8 mouse cellular contexts compared by ENCODE assay signal in the genomic region with DNA sequence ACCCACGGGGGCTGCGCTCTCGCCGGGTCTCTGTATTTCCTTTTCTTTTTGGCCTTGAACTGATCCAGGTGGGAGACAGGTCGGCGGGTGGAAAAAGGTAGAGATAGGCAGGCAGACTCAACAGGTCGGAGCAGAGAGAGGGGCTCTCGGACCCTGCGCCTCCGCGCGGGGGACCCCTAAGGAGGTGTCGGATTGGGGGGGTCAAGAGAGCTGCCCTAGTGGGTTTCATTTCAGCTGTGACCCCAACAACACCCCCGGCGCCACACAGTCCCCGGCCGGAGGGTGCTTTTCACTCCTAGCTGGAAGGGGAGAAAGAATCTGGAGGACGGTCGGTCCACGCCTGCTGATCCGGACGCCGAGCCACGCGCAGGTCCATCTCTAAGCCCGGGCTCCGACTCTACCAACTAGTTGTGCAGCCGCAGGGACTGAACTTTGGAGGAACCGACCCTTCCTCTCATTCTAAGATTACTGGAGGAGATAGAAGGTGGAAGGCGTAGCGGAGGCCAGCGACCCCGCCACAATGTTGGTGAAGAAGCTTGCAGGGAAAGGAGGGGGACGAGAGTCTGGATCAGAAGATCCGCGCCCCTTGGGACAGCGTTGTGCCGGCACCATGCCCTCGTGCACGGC. TPM values are rescaled to one million over a fixed set of nuclear protein-coding genes. Genes with fewer than 3 reads are reported as not detected.
A peak's percentile ranks its signal among the peaks of the same experiment; 100 is the strongest.
DNase-seq lines count a peak whose midpoint lies in the region; ATAC-seq and TF ChIP-seq lines count a peak whose summit lies in the region.

No protein-coding gene starts in this region.

- peak overlapping the region; percentile 89 for H3K4me2 ChIP-seq in embryonic facial prominence, embryonic 14.5 days (ENCODE audit: low read depth, low read length)
- peak overlapping the region; percentile 99 for H3K4me2 ChIP-seq in hindbrain, embryonic 14.5 days (replicated peaks)
- H3K4me2 ChIP-seq in liver, postnatal 0 days (ENCODE audit: low read depth, low read length) = peak overlapping the region; percentile 76

- no peak for TF ChIP-seq EP300 in liver, postnatal 0 days (IDR thresholded peaks at IDR 0.05; ENCODE audit: low read depth)

- WGBS in embryonic facial prominence, embryonic 14.5 days = under 1% methylated on average over 39 of the region's 40 CpGs
- under 1% methylated on average over 40 of the region's 40 CpGs for WGBS in hindbrain, embryonic 14.5 days
- WGBS in liver, postnatal 0 days (ENCODE audit: insufficient replicate concordance) = 1% methylated on average over 40 of the region's 40 CpGs
- WGBS in olfactory bulb, adult 2 months = 2% methylated on average over 40 of the region's 40 CpGs

- H3K9me3 ChIP-seq in embryonic facial prominence, embryonic 14.5 days (ENCODE audit: control insufficient read depth, low read length) = no peaks in the 10 kb centered on the region
- H3K9me3 ChIP-seq in hindbrain, embryonic 14.5 days (ENCODE audit: control insufficient read depth, low read length) = no peaks in the 10 kb centered on the region
- H3K9me3 ChIP-seq in liver, postnatal 0 days (ENCODE audit: low read length) = no peaks in the 10 kb centered on the region

- no peaks in the 10 kb centered on the region; the same call in 1 of the 2 replicates for H3K27me3 ChIP-seq in embryonic facial prominence, embryonic 14.5 days (replicated peaks; ENCODE audit: control insufficient read depth, insufficient read depth, low read length)
- no peaks in the 10 kb centered on the region for H3K27me3 ChIP-seq in hindbrain, embryonic 14.5 days (ENCODE audit: control insufficient read depth, insufficient read depth, low read length)
- H3K27me3 ChIP-seq in liver, postnatal 0 days (ENCODE audit: insufficient read depth, low read length) = peaks cover 22% of the 10 kb centered on the region

- no peak for TF ChIP-seq POLR2A in olfactory bulb, adult 2 months (IDR thresholded peaks at IDR 0.05; ENCODE audit: insufficient read depth, low read depth, low read length)

- peak in 1 of 2 experiments; percentile 14 for DNase-seq in layer of hippocampus, adult 2 months (ENCODE audit: low spot score in 2 of 2)
- no peak for DNase-seq in layer of hippocampus, adult 8-10 months (ENCODE audit: low spot score in 2 of 2)
- peak; percentile 33 for DNase-seq in adrenal gland, postnatal 14 days
- no peak for DNase-seq in embryonic facial prominence, embryonic 14.5 days (ENCODE audit: low spot score)
- DNase-seq in hindbrain, embryonic 14.5 days (ENCODE audit: low spot score) = no peak
- DNase-seq in liver, postnatal 0 days = no peak
- no peak for DNase-seq in spleen, postnatal 4 days (ENCODE audit: low spot score in 2 of 2)

- no peak for TF ChIP-seq CTCF in layer of hippocampus, adult 2 months (conservative IDR thresholded peaks at IDR 0.05)
- TF ChIP-seq CTCF in liver, postnatal 0 days (IDR thresholded peaks at IDR 0.05; ENCODE audit: low read depth) = no peak
- no peak for TF ChIP-seq CTCF in olfactory bulb, adult 2 months (IDR thresholded peaks at IDR 0.05; ENCODE audit: insufficient read depth, low read depth, low read length)

- peak overlapping the region; percentile 88 for H3K27ac ChIP-seq in layer of hippocampus, adult 2 months
- 0 out of 2 replicates have a peak overlapping the region, but pooled peaks have one; percentile 61 for H3K27ac ChIP-seq in embryonic facial prominence, embryonic 14.5 days (replicated peaks; ENCODE audit: low read depth, low read length)
- no peak overlapping the region for H3K27ac ChIP-seq in hindbrain, embryonic 14.5 days
- no peak overlapping the region for H3K27ac ChIP-seq in liver, postnatal 0 days (ENCODE audit: low read depth)
- H3K27ac ChIP-seq in olfactory bulb, adult 2 months (ENCODE audit: insufficient read depth, low read depth, low read length) = no peak overlapping the region

- H3K4me1 ChIP-seq in embryonic facial prominence, embryonic 14.5 days (ENCODE audit: control insufficient read depth, insufficient read depth, low read length) = peaks cover 7% of the 10 kb centered on the region
- 0 out of 2 replicates have a peak, but pooled peaks cover 7% of the 10 kb centered on the region for H3K4me1 ChIP-seq in hindbrain, embryonic 14.5 days (replicated peaks; ENCODE audit: control insufficient read depth, insufficient read depth, low read length)
- H3K4me1 ChIP-seq in liver, postnatal 0 days (ENCODE audit: insufficient read depth) = peaks cover 9% of the 10 kb centered on the region; the same call in 1 of the 2 replicates
- H3K4me1 ChIP-seq in olfactory bulb, adult 2 months (ENCODE audit: control insufficient read depth, insufficient read depth, low read length) = peaks cover 6% of the 10 kb centered on the region; the same call in 1 of the 2 replicates

- H3K36me3 ChIP-seq in embryonic facial prominence, embryonic 14.5 days (ENCODE audit: control insufficient read depth, insufficient read depth, low read length) = no peaks in the 10 kb centered on the region
- H3K36me3 ChIP-seq in hindbrain, embryonic 14.5 days (replicated peaks; ENCODE audit: control insufficient read depth, insufficient read depth) = no peaks in the 10 kb centered on the region
- H3K36me3 ChIP-seq in liver, postnatal 0 days (replicated peaks; ENCODE audit: insufficient read depth, low read length) = no peaks in the 10 kb centered on the region

- peak overlapping the region; percentile 67 for H3K4me3 ChIP-seq in layer of hippocampus, adult 2 months
- H3K4me3 ChIP-seq in embryonic facial prominence, embryonic 14.5 days (ENCODE audit: low read depth, low read length) = peak overlapping the region; percentile 63
- H3K4me3 ChIP-seq in hindbrain, embryonic 14.5 days (replicated peaks; ENCODE audit: low read length) = peak overlapping the region; percentile 61
- peak overlapping the region; percentile 57 for H3K4me3 ChIP-seq in liver, postnatal 0 days (ENCODE audit: low read depth, low read length)
- peak overlapping the region; percentile 86 for H3K4me3 ChIP-seq in olfactory bulb, adult 2 months (ENCODE audit: insufficient read depth, low read depth, low read length)

- peak; percentile 16; the same call in 1 of the 2 replicates for ATAC-seq in embryonic facial prominence, embryonic 14.5 days (ENCODE audit: low read depth)
- ATAC-seq in hindbrain, embryonic 14.5 days (ENCODE audit: low FRiP score) = no peak; the same call in 1 of the 2 replicates
- ATAC-seq in liver, postnatal 0 days = peak; percentile 7; the same call in 1 of the 2 replicates

- peak overlapping the region; percentile 63 for H3K9ac ChIP-seq in embryonic facial prominence, embryonic 14.5 days (ENCODE audit: low read depth, low read length)
- H3K9ac ChIP-seq in hindbrain, embryonic 14.5 days = peak overlapping the region; percentile 57
- peak overlapping the region; percentile 42; the same call in 1 of the 2 replicates for H3K9ac ChIP-seq in liver, postnatal 0 days (replicated peaks)

RNA-seq across cellular contexts. Expression of gene Col25a1, which starts 49.8 kb away (rescaled TPM):
- 10 to 100 TPM; 75.1 to 77.8 TPM for total RNA-seq in layer of hippocampus, adult 2 months (2021)
- total RNA-seq in layer of hippocampus, adult 8-10 months (2022) = 10 to 100 TPM; 56.3 to 71.8 (median 65.0) TPM
- 4.2 and 5.0 TPM in 2 replicates for total RNA-seq in adrenal gland, postnatal 14 days (2021)
- 14.3 and 16.2 TPM in 2 replicates for polyA plus RNA-seq in embryonic facial prominence, embryonic 14.5 days (2014; fragmentation: Nextera tagmentation; extraction: Ambion mirVana)
- polyA plus RNA-seq in hindbrain, embryonic 14.5 days (2014; fragmentation: Nextera tagmentation; extraction: Ambion mirVana) = 6.3 and 8.1 TPM in 2 replicates
- polyA plus RNA-seq in liver, postnatal 0 days (2015; fragmentation: Nextera tagmentation; extraction: Ambion mirVana) = 0.64 and 0.68 TPM in 2 replicates
- polyA plus RNA-seq in olfactory bulb, adult 2 months (2012; ENCODE audit: insufficient read depth, insufficient read length, low replicate concordance, missing spikeins) = not detected in 2 replicates

Comparison
In these comparisons a context has a peak if more than half of its experiments do, and no peak if none do; other contexts are left out.
1. H3K27ac ChIP-seq: peak in layer of hippocampus, adult 2 months (single experiment) and embryonic facial prominence, embryonic 14.5 days (single experiment); none in hindbrain, embryonic 14.5 days (single experiment), liver, postnatal 0 days (single experiment) and olfactory bulb, adult 2 months (single experiment).
2. Peak in every context shown above with its lines, with median percentiles within 50 percentile points of each other: H3K4me3 ChIP-seq, H3K4me2 ChIP-seq and H3K9ac ChIP-seq.